Mouse (Mus musculus): Measurements from ENCODE around the gene Rangap1. TPM values are rescaled to one million over a fixed set of nuclear protein-coding genes. Genes with fewer than 3 reads are reported as not detected.
A peak's percentile ranks its signal among the peaks of the same experiment; 100 is the strongest.

Rangap1 gene
- polyA plus RNA-seq, 1 experiment from 2014 or later: 95.7 TPM

GRCm38 (mm10) chr15:81729241-81729791 lies 16.0 kb downstream of the Rangap1 start:
- ATAC-seq (ENCODE audit: low read depth): peak; percentile 27; the same call in 1 of the 2 replicates
- Histone ChIP-seq H3K27me3 (ENCODE audit: control insufficient read depth, insufficient read depth, low read depth, low read length) (no peaks in the 10 kb centered on the region), H3K27ac (ENCODE audit: low read length) (peak overlapping the region; percentile 78), H3K4me1 (replicated peaks; ENCODE audit: control insufficient read depth, insufficient read depth, low read length) (peaks cover 15% of the 10 kb centered on the region), H3K36me3 (ENCODE audit: control insufficient read depth, insufficient read depth, low read length) (peaks cover 1% of the 10 kb centered on the region; the same call in 1 of the 2 replicates), H3K9me3 (ENCODE audit: control insufficient read depth, low read length) (no peaks in the 10 kb centered on the region), H3K4me3 (ENCODE audit: low read length) (peak overlapping the region; percentile 84), H3K4me2 (ENCODE audit: low read depth, low read length) (peak overlapping the region; percentile 78), H3K9ac (ENCODE audit: low read length) (peak overlapping the region; percentile 87)
- under 1% methylated on average over 49 of the region's 49 CpGs for WGBS

- Histone ChIP-seq H3K4me2 (ENCODE audit: low read depth, low read length) (no peak overlapping the region), H3K27ac (ENCODE audit: low read length) (no peak overlapping the region), H3K9ac (ENCODE audit: low read length) (no peak overlapping the region), H3K27me3 (ENCODE audit: control insufficient read depth, insufficient read depth, low read depth, low read length) (no peaks in the 10 kb centered on the region), H3K4me3 (ENCODE audit: low read length) (no peak overlapping the region), H3K9me3 (ENCODE audit: control insufficient read depth, low read length) (no peaks in the 10 kb centered on the region), H3K4me1 (replicated peaks; ENCODE audit: control insufficient read depth, insufficient read depth, low read length) (peaks cover 15% of the 10 kb centered on the region), H3K36me3 (ENCODE audit: control insufficient read depth, insufficient read depth, low read length) (peaks cover 26% of the 10 kb centered on the region)
- ATAC-seq (ENCODE audit: low read depth): no peak
- 92% methylated on average over 8 of the region's 8 CpGs for WGBS
These were observed 19.4 kb downstream of the Rangap1 start for GRCm38 (mm10) chr15:81725965-81726364.

GRCm38 (mm10) chr15:81723653-81724052 lies 21.7 kb downstream of the Rangap1 start:
- no peak for ATAC-seq (ENCODE audit: low read depth)
- H3K4me2 ChIP-seq (ENCODE audit: low read depth, low read length): no peak overlapping the region
- H3K27ac ChIP-seq (ENCODE audit: low read length): no peak overlapping the region
- peaks cover 13% of the 10 kb centered on the region for H3K4me1 ChIP-seq (replicated peaks; ENCODE audit: control insufficient read depth, insufficient read depth, low read length)
- 90% methylated on average over 11 of the region's 11 CpGs for WGBS
- no peak overlapping the region; the same call in 1 of the 2 replicates for H3K9ac ChIP-seq (ENCODE audit: low read length)
- peaks cover 40% of the 10 kb centered on the region for H3K36me3 ChIP-seq (ENCODE audit: control insufficient read depth, insufficient read depth, low read length)
- no peak overlapping the region for H3K4me3 ChIP-seq (ENCODE audit: low read length)
- no peaks in the 10 kb centered on the region for H3K9me3 ChIP-seq (ENCODE audit: control insufficient read depth, low read length)
- H3K27me3 ChIP-seq (ENCODE audit: control insufficient read depth, insufficient read depth, low read depth, low read length): no peaks in the 10 kb centered on the region

- Histone ChIP-seq H3K4me3 (ENCODE audit: low read length) (no peak overlapping the region), H3K27me3 (ENCODE audit: control insufficient read depth, insufficient read depth, low read depth, low read length) (no peaks in the 10 kb centered on the region), H3K4me2 (ENCODE audit: low read depth, low read length) (no peak overlapping the region), H3K4me1 (replicated peaks; ENCODE audit: control insufficient read depth, insufficient read depth, low read length) (0 out of 2 replicates have a peak, but pooled peaks cover 3% of the 10 kb centered on the region), H3K27ac (ENCODE audit: low read length) (no peak overlapping the region), H3K36me3 (ENCODE audit: control insufficient read depth, insufficient read depth, low read length) (peaks cover 49% of the 10 kb centered on the region), H3K9ac (ENCODE audit: low read length) (no peak overlapping the region), H3K9me3 (ENCODE audit: control insufficient read depth, low read length) (no peaks in the 10 kb centered on the region)
- no peak for ATAC-seq (ENCODE audit: low read depth)
- WGBS: 95% methylated on average over 5 of the region's 5 CpGs
These were observed 23.0 kb downstream of the Rangap1 start for GRCm38 (mm10) chr15:81722361-81722760.

GRCm38 (mm10) chr15:81719139-81719531 lies 26.2 kb downstream of the Rangap1 start:
- no peak for ATAC-seq (ENCODE audit: low read depth)
- Histone ChIP-seq H3K27ac (ENCODE audit: low read length) (no peak overlapping the region), H3K9me3 (ENCODE audit: control insufficient read depth, low read length) (no peaks in the 10 kb centered on the region), H3K27me3 (ENCODE audit: control insufficient read depth, insufficient read depth, low read depth, low read length) (no peaks in the 10 kb centered on the region), H3K4me2 (ENCODE audit: low read depth, low read length) (no peak overlapping the region), H3K4me1 (replicated peaks; ENCODE audit: control insufficient read depth, insufficient read depth, low read length) (no peaks in the 10 kb centered on the region), H3K4me3 (ENCODE audit: low read length) (no peak overlapping the region), H3K9ac (ENCODE audit: low read length) (no peak overlapping the region), H3K36me3 (ENCODE audit: control insufficient read depth, insufficient read depth, low read length) (peaks cover 72% of the 10 kb centered on the region)
- WGBS: 89% methylated on average over 6 of the region's 6 CpGs

- Histone ChIP-seq H3K4me2 (ENCODE audit: low read depth, low read length) (no peak overlapping the region), H3K4me3 (ENCODE audit: low read length) (no peak overlapping the region), H3K9ac (ENCODE audit: low read length) (no peak overlapping the region), H3K9me3 (ENCODE audit: control insufficient read depth, low read length) (no peaks in the 10 kb centered on the region), H3K27me3 (ENCODE audit: control insufficient read depth, insufficient read depth, low read depth, low read length) (no peaks in the 10 kb centered on the region), H3K36me3 (ENCODE audit: control insufficient read depth, insufficient read depth, low read length) (peaks cover 67% of the 10 kb centered on the region), H3K4me1 (replicated peaks; ENCODE audit: control insufficient read depth, insufficient read depth, low read length) (no peaks in the 10 kb centered on the region), H3K27ac (ENCODE audit: low read length) (no peak overlapping the region)
- 80% methylated on average over 9 of the region's 9 CpGs for WGBS
- ATAC-seq (ENCODE audit: low read depth): 0 out of 2 replicates have a peak, but pooled peaks have one; percentile 23
These were observed 26.8 kb downstream of the Rangap1 start for GRCm38 (mm10) chr15:81718336-81719138.

- H3K27me3 ChIP-seq (ENCODE audit: control insufficient read depth, insufficient read depth, low read depth, low read length): no peaks in the 10 kb centered on the region
- no peaks in the 10 kb centered on the region for H3K4me1 ChIP-seq (replicated peaks; ENCODE audit: control insufficient read depth, insufficient read depth, low read length)
- H3K36me3 ChIP-seq (ENCODE audit: control insufficient read depth, insufficient read depth, low read length): peaks cover 70% of the 10 kb centered on the region
- H3K9ac ChIP-seq (ENCODE audit: low read length): no peak overlapping the region
- H3K4me3 ChIP-seq (ENCODE audit: low read length): no peak overlapping the region
- ATAC-seq (ENCODE audit: low read depth): no peak
- no peak overlapping the region for H3K4me2 ChIP-seq (ENCODE audit: low read depth, low read length)
- H3K27ac ChIP-seq (ENCODE audit: low read length): no peak overlapping the region
- no peaks in the 10 kb centered on the region for H3K9me3 ChIP-seq (ENCODE audit: control insufficient read depth, low read length)
- 67% methylated on average over 6 of the region's 6 CpGs for WGBS
These were observed 31.6 kb downstream of the Rangap1 start for GRCm38 (mm10) chr15:81713742-81714141.

- Histone ChIP-seq H3K4me1 (replicated peaks; ENCODE audit: control insufficient read depth, insufficient read depth, low read length) (no peaks in the 10 kb centered on the region), H3K36me3 (ENCODE audit: control insufficient read depth, insufficient read depth, low read length) (peaks cover 58% of the 10 kb centered on the region), H3K9ac (ENCODE audit: low read length) (no peak overlapping the region), H3K4me3 (ENCODE audit: low read length) (no peak overlapping the region), H3K27me3 (ENCODE audit: control insufficient read depth, insufficient read depth, low read depth, low read length) (no peaks in the 10 kb centered on the region), H3K27ac (ENCODE audit: low read length) (no peak overlapping the region), H3K4me2 (ENCODE audit: low read depth, low read length) (no peak overlapping the region), H3K9me3 (ENCODE audit: control insufficient read depth, low read length) (no peaks in the 10 kb centered on the region)
- no peak for ATAC-seq (ENCODE audit: low read depth)
- WGBS: 72% methylated on average over 4 of the region's 4 CpGs
These were observed 34.5 kb downstream of the Rangap1 start for GRCm38 (mm10) chr15:81710801-81711200.

- Histone ChIP-seq H3K4me3 (ENCODE audit: low read length) (no peak overlapping the region), H3K27ac (ENCODE audit: low read length) (no peak overlapping the region), H3K9me3 (ENCODE audit: control insufficient read depth, low read length) (no peaks in the 10 kb centered on the region), H3K27me3 (ENCODE audit: control insufficient read depth, insufficient read depth, low read depth, low read length) (no peaks in the 10 kb centered on the region), H3K4me2 (ENCODE audit: low read depth, low read length) (no peak overlapping the region), H3K9ac (ENCODE audit: low read length) (no peak overlapping the region), H3K36me3 (ENCODE audit: control insufficient read depth, insufficient read depth, low read length) (peaks cover 58% of the 10 kb centered on the region), H3K4me1 (replicated peaks; ENCODE audit: control insufficient read depth, insufficient read depth, low read length) (no peaks in the 10 kb centered on the region)
- no peak for ATAC-seq (ENCODE audit: low read depth)
- WGBS: 95% methylated on average over 1 of the region's 1 CpGs
These were observed 35.6 kb downstream of the Rangap1 start for GRCm38 (mm10) chr15:81709686-81710085.

All from lung, embryonic 16.5 days (tissue).